Mouse (Mus musculus): Measurements from ENCODE around the gene Lrrc29.
A peak's percentile ranks its signal among the peaks of the same experiment; 100 is the strongest.

Gene Lrrc29

GRCm38 (mm10) chr8:105289805-105290460 lies 36.1 kb downstream of the Lrrc29 start, which contains the start of gene 4931428F04Rik:
Gene 4931428F04Rik (minus strand): TSS chr8:105289864.
- no peak for DNase-seq (ENCODE audit: low read depth)

GRCm38 (mm10) chr8:105288958-105289732 lies 36.9 kb downstream of the Lrrc29 start:
- peak; percentile 76 for DNase-seq (ENCODE audit: low read depth)

- no peak for DNase-seq (ENCODE audit: low read depth)
These were observed 37.8 kb downstream of the Lrrc29 start for GRCm38 (mm10) chr8:105288231-105288630.

GRCm38 (mm10) chr8:105286907-105287306 lies 39.2 kb downstream of the Lrrc29 start:
- no peak for DNase-seq (ENCODE audit: low read depth)

GRCm38 (mm10) chr8:105285514-105285913 lies 40.6 kb downstream of the Lrrc29 start:
- DNase-seq (ENCODE audit: low read depth) = no peak

- DNase-seq (ENCODE audit: low read depth) = no peak
These were observed 43.0 kb downstream of the Lrrc29 start for GRCm38 (mm10) chr8:105283074-105283473.

- no peak for DNase-seq (ENCODE audit: low read depth)
These were observed 43.8 kb downstream of the Lrrc29 start for GRCm38 (mm10) chr8:105282239-105282638.

- no peak for DNase-seq (ENCODE audit: low read depth)
These were observed 44.3 kb downstream of the Lrrc29 start for GRCm38 (mm10) chr8:105281821-105282220.

- DNase-seq (ENCODE audit: low read depth) = no peak
These were observed 45.5 kb downstream of the Lrrc29 start for GRCm38 (mm10) chr8:105280567-105280966.

- peak; percentile 74 for DNase-seq (ENCODE audit: low read depth)
These were observed 47.2 kb downstream of the Lrrc29 start for GRCm38 (mm10) chr8:105278911-105279334.

GRCm38 (mm10) chr8:105276292-105277120 lies 49.6 kb downstream of the Lrrc29 start:
- no peak for DNase-seq (ENCODE audit: low read depth)

- DNase-seq (ENCODE audit: low read depth) = no peak
These were observed 50.2 kb downstream of the Lrrc29 start, which contains the start of gene Nol3 for GRCm38 (mm10) chr8:105275840-105276239. Gene Nol3 (plus strand): TSS chr8:105276140.

- DNase-seq (ENCODE audit: low read depth) = no peak
These were observed 50.7 kb downstream of the Lrrc29 start for GRCm38 (mm10) chr8:105275387-105275786.

- DNase-seq (ENCODE audit: low read depth) = no peak
These were observed 55.2 kb downstream of the Lrrc29 start for GRCm38 (mm10) chr8:105270916-105271186.

GRCm38 (mm10) chr8:105270101-105270915 lies 55.8 kb downstream of the Lrrc29 start:
- no peak for DNase-seq (ENCODE audit: low read depth)

- peak; percentile 36 for DNase-seq (ENCODE audit: low read depth)
These were observed 56.6 kb downstream of the Lrrc29 start, which contains the start of gene Hsf4 for GRCm38 (mm10) chr8:105269461-105269947. Gene Hsf4 (plus strand): TSS chr8:105269801.

- DNase-seq (ENCODE audit: low read depth) = no peak
These were observed 57.0 kb downstream of the Lrrc29 start for GRCm38 (mm10) chr8:105269075-105269458.

- no peak for DNase-seq (ENCODE audit: low read depth)
These were observed 57.6 kb downstream of the Lrrc29 start for GRCm38 (mm10) chr8:105268342-105269074.

GRCm38 (mm10) chr8:105266775-105267174 lies 59.3 kb downstream of the Lrrc29 start:
- no peak for DNase-seq (ENCODE audit: low read depth)

- no peak for DNase-seq (ENCODE audit: low read depth)
These were observed 61.0 kb downstream of the Lrrc29 start for GRCm38 (mm10) chr8:105265128-105265527.
